Comparison of ENCODE assay signal across 21 mouse cellular contexts in the genomic region with DNA sequence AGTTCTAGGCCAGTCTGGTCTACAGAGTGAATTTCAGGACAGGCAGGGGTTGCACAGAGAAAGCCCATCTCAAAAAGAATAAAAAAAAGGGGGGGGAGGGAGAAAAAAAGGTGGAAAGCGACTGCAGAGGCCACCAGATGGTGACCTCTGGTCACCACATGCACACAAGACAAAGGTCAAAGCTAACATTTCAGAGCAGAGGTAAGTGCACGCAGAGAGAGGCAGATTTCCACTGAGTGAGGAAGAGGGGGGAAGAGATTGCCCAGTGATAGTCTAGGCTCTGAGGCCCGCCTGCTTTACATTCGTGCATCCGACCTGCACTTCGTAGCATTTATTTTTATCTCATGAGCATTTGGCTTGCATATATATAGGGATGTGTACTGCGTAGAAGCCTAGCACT. TPM values are rescaled to one million over a fixed set of nuclear protein-coding genes. Genes with fewer than 3 reads are reported as not detected.
"Had no signal": no experiment of that assay in that cellular context is flagged by ENCODE, and none has a peak within 500 bp of the region (broad histone marks: within the 10 kb centered on the region; RNA-seq: fewer than 3 reads in every experiment).

No protein-coding gene starts in this region.

- H3K27ac ChIP-seq: limb, embryonic 13.5 days; midbrain, embryonic 10.5 days; midbrain, embryonic 15.5 days had no signal

- H3K27me3 ChIP-seq: limb, embryonic 13.5 days; midbrain, embryonic 15.5 days had no signal

- DNase-seq: kidney, adult 11 months; kidney, adult 9 months; kidney, postnatal 36 days; layer of hippocampus, adult 9-11 months; layer of hippocampus, postnatal 36 days; lung, adult 2 months; lung, postnatal 4 days; right cerebral cortex, postnatal 14 days; thymus, postnatal 36 days had no signal

- H3K4me3 ChIP-seq: limb, embryonic 13.5 days; midbrain, embryonic 10.5 days; midbrain, embryonic 15.5 days had no signal

- H3K4me2 ChIP-seq: limb, embryonic 13.5 days; midbrain, embryonic 15.5 days had no signal

- ATAC-seq: lung, postnatal 0 days; midbrain, embryonic 15.5 days had no signal

- H3K4me1 ChIP-seq: midbrain, embryonic 15.5 days had no signal

- H3K9ac ChIP-seq: limb, embryonic 13.5 days; midbrain, embryonic 15.5 days had no signal

- H3K9me3 ChIP-seq: limb, embryonic 13.5 days; midbrain, embryonic 10.5 days; midbrain, embryonic 15.5 days had no signal

- H3K36me3 ChIP-seq: limb, embryonic 13.5 days; midbrain, embryonic 10.5 days; midbrain, embryonic 15.5 days had no signal

RNA-seq across cellular contexts. Expression of gene Prph2, which starts 37.5 kb away (rescaled TPM):
- total RNA-seq: layer of hippocampus, adult 18-20 months; layer of hippocampus, postnatal 36 days; left cerebral cortex, postnatal 36 days; megakaryocyte, adult 5-6 weeks; monocyte, adult 5-6 weeks had no signal
- polyA plus RNA-seq: intestine, embryonic 14.5 days; limb, embryonic 13.5 days; lung, adult 2 months; lung, postnatal 0 days; midbrain, embryonic 10.5 days; midbrain, embryonic 15.5 days; neural tube, embryonic 14.5 days; stomach, embryonic 16.5 days; thymus, postnatal 0 days had no signal
